Comparison of ENCODE assay signal across 22 mouse cellular contexts in genomic region chr3:135834988-135835387, GRCm38 (mm10). TPM values are rescaled to one million over a fixed set of nuclear protein-coding genes. Genes with fewer than 3 reads are reported as not detected.
DNase-seq lines count a peak whose midpoint lies in the region; ATAC-seq and TF ChIP-seq lines count a peak whose summit lies in the region.
"Had no signal": no experiment of that assay in that cellular context is flagged by ENCODE, and none has a peak within 500 bp of the region (broad histone marks: within the 10 kb centered on the region; RNA-seq: fewer than 3 reads in every experiment).

No protein-coding gene starts in this region.

- DNase-seq in kidney, adult 2 months, result peak; percentile 60
- DNase-seq in kidney, postnatal 4 days, result no peak
- DNase-seq in kidney, postnatal 0 days (ENCODE audit: low spot score), result peak; percentile 26
- DNase-seq in kidney, adult 11 months, result no peak
- DNase-seq: adrenal gland, adult 2 months; adrenal gland, postnatal 10 days; adrenal gland, postnatal 25 days; cerebellum, adult 11 months; cerebellum, adult 18-20 months; cerebellum, adult 8-10 months; cerebellum, adult 9-11 months; cerebellum, postnatal 14 days; cerebellum, postnatal 36 days; embryo, embryonic 11 days had no signal

- no peak overlapping the region for H3K4me3 ChIP-seq in kidney, adult 2 months (ENCODE audit: insufficient read depth, low read depth, low read length)
- no peak overlapping the region for H3K4me3 ChIP-seq in kidney, embryonic 15.5 days (replicated peaks)
- H3K4me3 ChIP-seq in kidney, embryonic 14.5 days (ENCODE audit: low read length), result no peak overlapping the region
- no peak overlapping the region for H3K4me3 ChIP-seq in kidney, postnatal 0 days (replicated peaks; ENCODE audit: low read depth, low read length)
- H3K4me3 ChIP-seq: embryonic facial prominence, embryonic 13.5 days; embryonic facial prominence, embryonic 15.5 days; erythroblast, embryonic 14.5 days; forebrain, embryonic 10.5 days; forebrain, embryonic 12.5 days had no signal

- H3K4me1 ChIP-seq in kidney, adult 2 months (ENCODE audit: control insufficient read depth, insufficient read depth, low read length), result 0 out of 2 replicates have a peak, but pooled peaks cover 2% of the 10 kb centered on the region
- no peaks in the 10 kb centered on the region for H3K4me1 ChIP-seq in kidney, embryonic 15.5 days
- no peaks in the 10 kb centered on the region for H3K4me1 ChIP-seq in kidney, embryonic 14.5 days (ENCODE audit: control insufficient read depth, insufficient read depth, low read length)
- no peaks in the 10 kb centered on the region for H3K4me1 ChIP-seq in kidney, postnatal 0 days (replicated peaks; ENCODE audit: insufficient read depth, low read length)
- H3K4me1 ChIP-seq: embryonic facial prominence, embryonic 13.5 days; embryonic facial prominence, embryonic 15.5 days; forebrain, embryonic 10.5 days; forebrain, embryonic 12.5 days had no signal

- no peak overlapping the region for H3K9ac ChIP-seq in kidney, embryonic 15.5 days
- no peak overlapping the region for H3K9ac ChIP-seq in kidney, embryonic 14.5 days (ENCODE audit: low read depth, low read length)
- H3K9ac ChIP-seq in kidney, postnatal 0 days (ENCODE audit: low read depth, low read length), result no peak overlapping the region
- H3K9ac ChIP-seq: embryonic facial prominence, embryonic 13.5 days; embryonic facial prominence, embryonic 15.5 days; forebrain, embryonic 12.5 days had no signal

- no peak overlapping the region for H3K4me2 ChIP-seq in kidney, embryonic 15.5 days
- no peak overlapping the region for H3K4me2 ChIP-seq in kidney, embryonic 14.5 days (replicated peaks; ENCODE audit: low read depth, low read length)
- H3K4me2 ChIP-seq in kidney, postnatal 0 days (ENCODE audit: low read length), result no peak overlapping the region
- H3K4me2 ChIP-seq: embryonic facial prominence, embryonic 13.5 days; embryonic facial prominence, embryonic 15.5 days; forebrain, embryonic 12.5 days had no signal

- 56% methylated on average over 3 of the region's 3 CpGs for WGBS in kidney, adult 2 months
- 85% methylated on average over 3 of the region's 3 CpGs for WGBS in kidney, embryonic 15.5 days
- WGBS in kidney, embryonic 14.5 days, result 85% methylated on average over 3 of the region's 3 CpGs
- WGBS in kidney, postnatal 0 days, result 76% methylated on average over 3 of the region's 3 CpGs

- H3K27me3 ChIP-seq in kidney, adult 2 months (replicated peaks; ENCODE audit: control insufficient read depth, insufficient read depth, low read length), result no peaks in the 10 kb centered on the region
- no peaks in the 10 kb centered on the region for H3K27me3 ChIP-seq in kidney, embryonic 15.5 days
- no peaks in the 10 kb centered on the region for H3K27me3 ChIP-seq in kidney, embryonic 14.5 days (ENCODE audit: control insufficient read depth, insufficient read depth, low read length)
- no peaks in the 10 kb centered on the region for H3K27me3 ChIP-seq in kidney, postnatal 0 days (ENCODE audit: insufficient read depth, low read length)
- H3K27me3 ChIP-seq: embryonic facial prominence, embryonic 13.5 days; embryonic facial prominence, embryonic 15.5 days; forebrain, embryonic 12.5 days had no signal

- no peak for TF ChIP-seq POLR2A in kidney, adult 2 months (IDR thresholded peaks at IDR 0.05; ENCODE audit: low read depth, low read length)

- TF ChIP-seq CTCF in kidney, adult 2 months (conservative IDR thresholded peaks at IDR 0.05; ENCODE audit: insufficient read depth, insufficient read length, low read depth, low read length), result no peak
- no peak for TF ChIP-seq CTCF in kidney, postnatal 0 days (IDR thresholded peaks at IDR 0.05; ENCODE audit: low read depth)

- H3K9me3 ChIP-seq in kidney, embryonic 15.5 days (replicated peaks), result no peaks in the 10 kb centered on the region
- H3K9me3 ChIP-seq in kidney, embryonic 14.5 days (ENCODE audit: control insufficient read depth, low read length), result no peaks in the 10 kb centered on the region
- H3K9me3 ChIP-seq in kidney, postnatal 0 days (replicated peaks; ENCODE audit: low read length), result no peaks in the 10 kb centered on the region
- H3K9me3 ChIP-seq: embryonic facial prominence, embryonic 13.5 days; embryonic facial prominence, embryonic 15.5 days; forebrain, embryonic 10.5 days; forebrain, embryonic 12.5 days had no signal

- no peaks in the 10 kb centered on the region for H3K36me3 ChIP-seq in kidney, adult 2 months (ENCODE audit: control insufficient read depth, insufficient read depth, low read length)
- no peaks in the 10 kb centered on the region for H3K36me3 ChIP-seq in kidney, embryonic 15.5 days
- H3K36me3 ChIP-seq in kidney, embryonic 14.5 days (ENCODE audit: control insufficient read depth, insufficient read depth, low read length), result no peaks in the 10 kb centered on the region
- H3K36me3 ChIP-seq in kidney, postnatal 0 days (ENCODE audit: insufficient read depth, low read length), result no peaks in the 10 kb centered on the region
- H3K36me3 ChIP-seq: embryonic facial prominence, embryonic 13.5 days; embryonic facial prominence, embryonic 15.5 days; forebrain, embryonic 10.5 days; forebrain, embryonic 12.5 days had no signal

- ATAC-seq in kidney, embryonic 15.5 days (replicated peaks; ENCODE audit: low FRiP score), result peak; percentile 52; the same call in 1 of the 2 replicates
- ATAC-seq in kidney, embryonic 14.5 days (ENCODE audit: low FRiP score, low TSS enrichment), result no peak
- ATAC-seq in kidney, postnatal 0 days (replicated peaks; ENCODE audit: low FRiP score, low read depth), result peak; percentile 54; the same call in 1 of the 2 replicates
- ATAC-seq: forebrain, embryonic 14.5 days had no signal

- no peak overlapping the region for H3K27ac ChIP-seq in kidney, adult 2 months (ENCODE audit: insufficient read depth, low read depth, low read length)
- no peak overlapping the region for H3K27ac ChIP-seq in kidney, embryonic 15.5 days
- no peak overlapping the region for H3K27ac ChIP-seq in kidney, embryonic 14.5 days (ENCODE audit: low read depth, low read length)
- H3K27ac ChIP-seq in kidney, postnatal 0 days, result no peak overlapping the region
- H3K27ac ChIP-seq: embryonic facial prominence, embryonic 13.5 days; embryonic facial prominence, embryonic 15.5 days; forebrain, embryonic 10.5 days; forebrain, embryonic 12.5 days had no signal

RNA-seq across cellular contexts. Expression of gene Slc39a8, which starts 9.9 kb away (rescaled TPM):
- polyA plus RNA-seq in kidney, adult 2 months (2012; rRNA removed), result 20.6 and 28.7 TPM in 2 replicates
- 15.3 and 16.7 TPM in 2 replicates for polyA plus RNA-seq in kidney, embryonic 15.5 days (2015; fragmentation: Nextera tagmentation; extraction: Ambion mirVana)
- polyA plus RNA-seq in kidney, embryonic 14.5 days (2014; fragmentation: Nextera tagmentation; extraction: Ambion mirVana), result 9.5 and 15.2 TPM in 2 replicates
- polyA plus RNA-seq in kidney, postnatal 0 days (2015; fragmentation: Nextera tagmentation; extraction: Ambion mirVana), result 25.0 and 25.9 TPM in 2 replicates

Comparison
In these comparisons a context has a peak if more than half of its experiments do, and no peak if none do; other contexts are left out.
1. DNase-seq: peak in kidney, adult 2 months (single experiment) and kidney, postnatal 0 days (single experiment); none in kidney, postnatal 4 days (0 of 2) and kidney, adult 11 months (single experiment).